Mouse (Mus musculus) forebrain, embryonic 14.5 days (tissue): ENCODE results near the gene BC029722. TPM values are rescaled to one million over a fixed set of nuclear protein-coding genes. Genes with fewer than 3 reads are reported as not detected.

Experiments
- polyA plus RNA-seq: library from polyadenylated mRNA; unstranded; fragments of >200 nt; fragmentation: Nextera tagmentation; extraction: Ambion mirVana; gene quantifications from 2 replicates; pipeline ENCODE4 v1.2.1, GENCODE M21; 2014

Gene BC029722
- polyA plus RNA-seq, 1 experiment from 2014 or later, result 24.0 TPM

Other genes with a start within 250 kb of the BC029722 start
- gene Gss, start 226.6 kb downstream of the BC029722 start, polyA plus RNA-seq, result 14.6 and 17.0 TPM in 2 replicates
- 0.08 and 0.35 TPM in 2 replicates for gene Myh7b, start 208.2 kb downstream of the BC029722 start, polyA plus RNA-seq
- 153 and 181 TPM in 2 replicates for gene Trpc4ap, start 127.0 kb downstream of the BC029722 start, polyA plus RNA-seq
- 39.9 TPM in 2 replicates for gene Edem2, start 90.0 kb downstream of the BC029722 start, polyA plus RNA-seq
- gene Gm17581, start 83.6 kb downstream of the BC029722 start, polyA plus RNA-seq, result not detected in 2 replicates
- gene Procr, start 68.3 kb downstream of the BC029722 start, polyA plus RNA-seq, result 2.2 and 4.3 TPM in 2 replicates
- 11.7 and 13.1 TPM in 2 replicates for gene Mmp24, start 44.1 kb downstream of the BC029722 start, polyA plus RNA-seq
- 159 and 172 TPM in 2 replicates for gene Eif6, start 7.5 kb upstream of the BC029722 start, polyA plus RNA-seq
- 0.13 and 0.23 TPM in 2 replicates for gene Fam83c, start 15.4 kb upstream of the BC029722 start, polyA plus RNA-seq
- 67.4 and 83.4 TPM in 2 replicates for gene Uqcc1, start 110.9 kb upstream of the BC029722 start, polyA plus RNA-seq
- not detected in 2 replicates for gene Gm15557, start 121.3 kb upstream of the BC029722 start, polyA plus RNA-seq
- 2.2 and 2.5 TPM in 2 replicates for gene Gdf5, start 125.9 kb upstream of the BC029722 start, polyA plus RNA-seq
- 7.0 and 9.7 TPM in 2 replicates for gene Cep250, start 137.0 kb upstream of the BC029722 start, polyA plus RNA-seq
- gene 6430550D23Rik, start 188.6 kb upstream of the BC029722 start, polyA plus RNA-seq, result 0.63 and 1.0 TPM in 2 replicates
- 391 and 444 TPM in 2 replicates for gene Ergic3, start 188.6 kb upstream of the BC029722 start, polyA plus RNA-seq
- gene Fer1l4, start 233.5 kb upstream of the BC029722 start, polyA plus RNA-seq, result not detected in 2 replicates
- gene Spag4, start 245.7 kb upstream of the BC029722 start, polyA plus RNA-seq, result 4.6 and 5.1 TPM in 2 replicates